Mouse (Mus musculus): ENCODE results near the gene Bpgm. TPM values are rescaled to one million over a fixed set of nuclear protein-coding genes. Genes with fewer than 3 reads are reported as not detected.

The Bpgm gene
- polyA plus RNA-seq, 1 experiment from 2014 or later, result 94.6 TPM

- ATAC-seq (ENCODE audit: low FRiP score, low TSS enrichment) (no peak), DNase-seq (no peak)
- Histone ChIP-seq H3K4me3 (replicated peaks; ENCODE audit: low read depth, low read length) (no peak overlapping the region), H3K4me2 (ENCODE audit: low read length) (no peak overlapping the region), H3K27me3 (ENCODE audit: control insufficient read depth, insufficient read depth, low read length) (no peaks in the 10 kb centered on the region), H3K27ac (replicated peaks; ENCODE audit: low read depth, low read length) (no peak overlapping the region), H3K9ac (replicated peaks; ENCODE audit: low read length) (no peak overlapping the region), H3K4me1 (ENCODE audit: control insufficient read depth, insufficient read depth, low read length) (no peaks in the 10 kb centered on the region), H3K36me3 (ENCODE audit: control insufficient read depth, insufficient read depth, low read length) (no peaks in the 10 kb centered on the region), H3K9me3 (ENCODE audit: control insufficient read depth, low read length) (no peaks in the 10 kb centered on the region)
- WGBS, result 64% methylated on average over 4 of the region's 4 CpGs
Observed at GRCm38 (mm10) chr6:34460651-34461050, 15.4 kb upstream of the Bpgm start.

GRCm38 (mm10) chr6:34463582-34463981, 12.4 kb upstream of the Bpgm start:
- Histone ChIP-seq H3K27me3 (ENCODE audit: control insufficient read depth, insufficient read depth, low read length) (no peaks in the 10 kb centered on the region), H3K9me3 (ENCODE audit: control insufficient read depth, low read length) (no peaks in the 10 kb centered on the region), H3K9ac (replicated peaks; ENCODE audit: low read length) (no peak overlapping the region), H3K4me2 (ENCODE audit: low read length) (no peak overlapping the region), H3K36me3 (ENCODE audit: control insufficient read depth, insufficient read depth, low read length) (no peaks in the 10 kb centered on the region), H3K27ac (replicated peaks; ENCODE audit: low read depth, low read length) (no peak overlapping the region), H3K4me3 (replicated peaks; ENCODE audit: low read depth, low read length) (no peak overlapping the region), H3K4me1 (ENCODE audit: control insufficient read depth, insufficient read depth, low read length) (no peaks in the 10 kb centered on the region)
- ATAC-seq (ENCODE audit: low FRiP score, low TSS enrichment) (no peak), DNase-seq (no peak)
- WGBS, result 91% methylated on average over 4 of the region's 4 CpGs

- no peak overlapping the region for H3K4me3 ChIP-seq (replicated peaks; ENCODE audit: low read depth, low read length)
- H3K4me2 ChIP-seq (ENCODE audit: low read length), result no peak overlapping the region
- WGBS, result 91% methylated on average over 12 of the region's 12 CpGs
- H3K27me3 ChIP-seq (ENCODE audit: control insufficient read depth, insufficient read depth, low read length), result no peaks in the 10 kb centered on the region
- H3K36me3 ChIP-seq (ENCODE audit: control insufficient read depth, insufficient read depth, low read length), result no peaks in the 10 kb centered on the region
- H3K4me1 ChIP-seq (ENCODE audit: control insufficient read depth, insufficient read depth, low read length), result peaks cover 4% of the 10 kb centered on the region; the same call in 1 of the 2 replicates
- DNase-seq (no peak), ATAC-seq (ENCODE audit: low FRiP score, low TSS enrichment) (no peak)
- H3K9me3 ChIP-seq (ENCODE audit: control insufficient read depth, low read length), result no peaks in the 10 kb centered on the region
- no peak overlapping the region for H3K9ac ChIP-seq (replicated peaks; ENCODE audit: low read length)
- no peak overlapping the region for H3K27ac ChIP-seq (replicated peaks; ENCODE audit: low read depth, low read length)
Observed at GRCm38 (mm10) chr6:34471434-34472110, 4.4 kb upstream of the Bpgm start.

- WGBS, result 93% methylated on average over 1 of the region's 1 CpGs
- ATAC-seq (ENCODE audit: low FRiP score, low TSS enrichment), result no peak
Observed at GRCm38 (mm10) chr6:34473346-34473745, 2.7 kb upstream of the Bpgm start.

GRCm38 (mm10) chr6:34474031-34474430, 2.0 kb upstream of the Bpgm start:
- no peak for ATAC-seq (ENCODE audit: low FRiP score, low TSS enrichment)
- Histone ChIP-seq H3K4me3 (replicated peaks; ENCODE audit: low read depth, low read length) (no peak overlapping the region), H3K9me3 (ENCODE audit: control insufficient read depth, low read length) (no peaks in the 10 kb centered on the region), H3K4me1 (ENCODE audit: control insufficient read depth, insufficient read depth, low read length) (peaks cover 26% of the 10 kb centered on the region), H3K36me3 (ENCODE audit: control insufficient read depth, insufficient read depth, low read length) (no peaks in the 10 kb centered on the region), H3K9ac (replicated peaks; ENCODE audit: low read length) (no peak overlapping the region), H3K27me3 (ENCODE audit: control insufficient read depth, insufficient read depth, low read length) (no peaks in the 10 kb centered on the region), H3K27ac (replicated peaks; ENCODE audit: low read depth, low read length) (no peak overlapping the region), H3K4me2 (ENCODE audit: low read length) (no peak overlapping the region)
- WGBS, result 57% methylated on average over 3 of the region's 3 CpGs
- DNase-seq, result no peak

More at GRCm38 (mm10) chr6:34473346-34473745, 2.7 kb upstream of the Bpgm start:
- no peak overlapping the region for H3K4me3 ChIP-seq (replicated peaks; ENCODE audit: low read depth, low read length)
- H3K9me3 ChIP-seq (ENCODE audit: control insufficient read depth, low read length), result no peaks in the 10 kb centered on the region
- H3K4me2 ChIP-seq (ENCODE audit: low read length), result no peak overlapping the region
- no peaks in the 10 kb centered on the region for H3K36me3 ChIP-seq (ENCODE audit: control insufficient read depth, insufficient read depth, low read length)
- DNase-seq, result no peak
- no peak overlapping the region for H3K27ac ChIP-seq (replicated peaks; ENCODE audit: low read depth, low read length)
- no peaks in the 10 kb centered on the region for H3K27me3 ChIP-seq (ENCODE audit: control insufficient read depth, insufficient read depth, low read length)
- no peak overlapping the region for H3K9ac ChIP-seq (replicated peaks; ENCODE audit: low read length)
- peaks cover 20% of the 10 kb centered on the region for H3K4me1 ChIP-seq (ENCODE audit: control insufficient read depth, insufficient read depth, low read length)

GRCm38 (mm10) chr6:34475391-34475790, 616 bp upstream of the Bpgm start:
- DNase-seq (no peak), ATAC-seq (ENCODE audit: low FRiP score, low TSS enrichment) (no peak)
- Histone ChIP-seq H3K4me2 (ENCODE audit: low read length) (peak overlapping the region; percentile 60), H3K4me3 (replicated peaks; ENCODE audit: low read depth, low read length) (peak overlapping the region; percentile 59), H3K4me1 (ENCODE audit: control insufficient read depth, insufficient read depth, low read length) (peaks cover 33% of the 10 kb centered on the region), H3K9me3 (ENCODE audit: control insufficient read depth, low read length) (no peaks in the 10 kb centered on the region), H3K27me3 (ENCODE audit: control insufficient read depth, insufficient read depth, low read length) (no peaks in the 10 kb centered on the region), H3K27ac (replicated peaks; ENCODE audit: low read depth, low read length) (peak overlapping the region; percentile 65), H3K9ac (replicated peaks; ENCODE audit: low read length) (peak overlapping the region; percentile 46; the same call in 1 of the 2 replicates), H3K36me3 (ENCODE audit: control insufficient read depth, insufficient read depth, low read length) (no peaks in the 10 kb centered on the region)
- 23% methylated on average over 6 of the region's 6 CpGs for WGBS

GRCm38 (mm10) chr6:34478036-34478435, 2.0 kb downstream of the Bpgm start:
- Histone ChIP-seq H3K9ac (replicated peaks; ENCODE audit: low read length) (no peak overlapping the region), H3K27ac (replicated peaks; ENCODE audit: low read depth, low read length) (no peak overlapping the region), H3K9me3 (ENCODE audit: control insufficient read depth, low read length) (no peaks in the 10 kb centered on the region), H3K4me1 (ENCODE audit: control insufficient read depth, insufficient read depth, low read length) (peaks cover 33% of the 10 kb centered on the region), H3K4me3 (replicated peaks; ENCODE audit: low read depth, low read length) (no peak overlapping the region), H3K4me2 (ENCODE audit: low read length) (peak overlapping the region; percentile 70), H3K36me3 (ENCODE audit: control insufficient read depth, insufficient read depth, low read length) (no peaks in the 10 kb centered on the region), H3K27me3 (ENCODE audit: control insufficient read depth, insufficient read depth, low read length) (no peaks in the 10 kb centered on the region)
- no peak for ATAC-seq (ENCODE audit: low FRiP score, low TSS enrichment)
- WGBS, result 63% methylated on average over 7 of the region's 7 CpGs
- no peak for DNase-seq

- H3K4me3 ChIP-seq (replicated peaks; ENCODE audit: low read depth, low read length), result no peak overlapping the region; the same call in 1 of the 2 replicates
- H3K9ac ChIP-seq (replicated peaks; ENCODE audit: low read length), result no peak overlapping the region
- no peaks in the 10 kb centered on the region for H3K27me3 ChIP-seq (ENCODE audit: control insufficient read depth, insufficient read depth, low read length)
- H3K27ac ChIP-seq (replicated peaks; ENCODE audit: low read depth, low read length), result no peak overlapping the region
- DNase-seq (peak; percentile 37), ATAC-seq (ENCODE audit: low FRiP score, low TSS enrichment) (no peak)
- no peaks in the 10 kb centered on the region for H3K9me3 ChIP-seq (ENCODE audit: control insufficient read depth, low read length)
- no peaks in the 10 kb centered on the region for H3K36me3 ChIP-seq (ENCODE audit: control insufficient read depth, insufficient read depth, low read length)
- H3K4me1 ChIP-seq (ENCODE audit: control insufficient read depth, insufficient read depth, low read length), result peaks cover 33% of the 10 kb centered on the region
- peak overlapping the region; percentile 70 for H3K4me2 ChIP-seq (ENCODE audit: low read length)
- WGBS, result 6% methylated on average over 6 of the region's 6 CpGs
Observed at GRCm38 (mm10) chr6:34478677-34479360, 2.8 kb downstream of the Bpgm start.

- Histone ChIP-seq H3K4me2 (ENCODE audit: low read length) (peak overlapping the region; percentile 70), H3K36me3 (ENCODE audit: control insufficient read depth, insufficient read depth, low read length) (no peaks in the 10 kb centered on the region), H3K27ac (replicated peaks; ENCODE audit: low read depth, low read length) (no peak overlapping the region), H3K9ac (replicated peaks; ENCODE audit: low read length) (no peak overlapping the region), H3K4me3 (replicated peaks; ENCODE audit: low read depth, low read length) (no peak overlapping the region), H3K27me3 (ENCODE audit: control insufficient read depth, insufficient read depth, low read length) (no peaks in the 10 kb centered on the region), H3K9me3 (ENCODE audit: control insufficient read depth, low read length) (no peaks in the 10 kb centered on the region), H3K4me1 (ENCODE audit: control insufficient read depth, insufficient read depth, low read length) (peaks cover 33% of the 10 kb centered on the region)
- 19% methylated on average over 8 of the region's 8 CpGs for WGBS
- ATAC-seq (ENCODE audit: low FRiP score, low TSS enrichment) (no peak), DNase-seq (peak; percentile 29)
Observed at GRCm38 (mm10) chr6:34479531-34479930, 3.5 kb downstream of the Bpgm start.

Measured in midbrain, embryonic 14.5 days (tissue).